Mouse (Mus musculus) heart, embryonic 12.5 days (tissue): ENCODE measurements around the gene Gnptg. TPM values are rescaled to one million over a fixed set of nuclear protein-coding genes. Genes with fewer than 3 reads are reported as not detected.

Experiments
- ATAC-seq: fragments of 200-750 bp; cut with Nextera tagmentation; 2 replicates; pipeline ENCODE4 v1.8.0; 2017; ENCODE audit warnings: moderate TSS enrichment, moderate library complexity; ENCODE audit not compliant: insufficient number of reproducible peaks, low FRiP score
- H3K27ac ChIP-seq: fragments of 300-500 bp; sonication (generic); 2 replicates; pipeline ENCODE4 v1.5.1; 2016; ENCODE audit warnings: mild to moderate bottlenecking, moderate library complexity; ENCODE audit not compliant: poor library complexity, severe bottlenecking
- H3K27me3 ChIP-seq: fragments of 300-500 bp; sonication (generic); replicated peaks from 2 replicates; pipeline ENCODE4 v1.6.1; 2016; ENCODE audit warnings: mild to moderate bottlenecking, moderate library complexity
- H3K36me3 ChIP-seq: fragments of 300-500 bp; sonication (generic); 2 replicates; pipeline ENCODE4 v1.6.1; 2016; ENCODE audit warnings: mild to moderate bottlenecking, moderate library complexity
- H3K4me1 ChIP-seq: fragments of 300-500 bp; sonication (generic); replicated peaks from 2 replicates; pipeline ENCODE4 v1.6.1; 2016; ENCODE audit warnings: mild to moderate bottlenecking
- H3K4me2 ChIP-seq: fragments of 300-500 bp; sonication (generic); 2 replicates; pipeline ENCODE4 v1.6.1; 2016; ENCODE audit warnings: mild to moderate bottlenecking, moderate library complexity
- H3K4me3 ChIP-seq: fragments of 300-500 bp; sonication (generic); 2 replicates; pipeline ENCODE4 v1.5.1; 2016; ENCODE audit warnings: mild to moderate bottlenecking
- H3K9ac ChIP-seq: fragments of 300-500 bp; sonication (generic); 2 replicates; pipeline ENCODE4 v1.6.1; 2016; ENCODE audit warnings: mild to moderate bottlenecking, moderate library complexity
- H3K9me3 ChIP-seq: fragments of 300-500 bp; sonication (generic); replicated peaks from 2 replicates; pipeline ENCODE4 v1.6.1; 2016; ENCODE audit warnings: mild to moderate bottlenecking, moderate library complexity
- WGBS: fragments of 180-500 bp; shearing (Covaris S2); methylation state at CpG from one replicate; pipeline ENCODE4 v1.1.7; 2016; 5-methylcytosine and 5-hydroxymethylcytosine counted together
- polyA plus RNA-seq: library from polyadenylated mRNA; unstranded; fragments of >200 nt; fragmentation: Nextera tagmentation; extraction: Ambion mirVana; gene quantifications from 2 replicates; pipeline ENCODE4 v1.2.1, GENCODE M21; 2016

Gnptg gene
- polyA plus RNA-seq, 1 experiment from 2014 or later = 25.0 TPM

DNA sequence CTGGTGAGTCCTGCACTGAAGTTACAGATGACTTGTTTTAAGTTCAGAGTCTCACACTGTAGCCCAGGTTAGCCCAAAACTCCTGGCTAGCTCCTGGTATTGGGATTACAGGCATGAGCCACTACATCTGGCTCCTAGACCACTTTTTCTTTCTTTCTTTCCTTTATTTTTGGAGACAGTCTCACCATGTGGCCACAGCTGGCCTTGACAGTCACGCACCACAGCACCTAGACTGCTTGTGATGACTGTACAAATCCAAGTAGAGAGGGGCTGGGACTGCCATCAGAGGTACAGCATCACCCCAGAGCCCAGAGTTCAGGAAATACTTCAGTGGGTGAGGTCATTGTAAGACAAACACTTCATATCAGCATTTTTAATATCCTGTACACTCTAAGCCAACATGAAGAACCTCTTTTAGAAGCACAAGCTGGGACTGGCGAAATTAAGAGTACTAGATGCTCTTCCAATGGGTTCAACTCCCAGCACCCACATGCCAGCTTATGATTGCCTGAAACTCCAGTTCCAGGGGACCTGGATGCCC lies 30.9 kb upstream of the Gnptg start:
- Histone ChIP-seq H3K4me3 (peak overlapping the region; percentile 98), H3K4me2 (peak overlapping the region; percentile 95), H3K27me3 (no peaks in the 10 kb centered on the region), H3K27ac (no peak overlapping the region), H3K9me3 (no peaks in the 10 kb centered on the region), H3K36me3 (peaks cover 45% of the 10 kb centered on the region), H3K9ac (peak overlapping the region; percentile 16; the same call in 1 of the 2 replicates), H3K4me1 (peaks cover 31% of the 10 kb centered on the region)
- 71% methylated on average over 2 of the region's 2 CpGs for WGBS
- ATAC-seq = no peak

DNA sequence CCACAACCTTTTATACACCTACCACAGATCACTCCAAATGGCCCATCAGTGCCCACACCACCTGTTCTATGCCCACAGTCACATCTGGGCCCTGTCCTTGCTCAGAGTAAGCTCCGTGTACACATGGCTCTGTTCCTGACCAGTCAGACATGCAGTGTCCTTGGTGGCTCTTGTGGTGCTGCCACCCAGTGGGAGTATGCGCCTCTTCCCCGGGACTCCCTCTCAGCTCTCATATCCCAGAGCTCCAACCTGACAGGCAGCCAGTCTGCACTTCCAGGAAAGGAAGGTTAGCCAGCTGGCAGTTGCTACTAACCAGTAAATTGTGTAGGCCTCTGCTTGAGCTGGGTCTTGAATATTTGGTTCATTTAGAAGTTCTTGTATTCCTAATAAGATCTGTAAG lies 24.5 kb upstream of the Gnptg start:
- H3K4me2 ChIP-seq = no peak overlapping the region
- ATAC-seq = no peak
- peaks cover 82% of the 10 kb centered on the region for H3K36me3 ChIP-seq
- H3K4me3 ChIP-seq = no peak overlapping the region
- no peak overlapping the region for H3K27ac ChIP-seq
- WGBS = 61% methylated on average over 3 of the region's 3 CpGs
- H3K9me3 ChIP-seq = no peaks in the 10 kb centered on the region
- H3K9ac ChIP-seq = no peak overlapping the region
- H3K4me1 ChIP-seq = peaks cover under 1% of the 10 kb centered on the region; the same call in 1 of the 2 replicates
- H3K27me3 ChIP-seq = no peaks in the 10 kb centered on the region

DNA sequence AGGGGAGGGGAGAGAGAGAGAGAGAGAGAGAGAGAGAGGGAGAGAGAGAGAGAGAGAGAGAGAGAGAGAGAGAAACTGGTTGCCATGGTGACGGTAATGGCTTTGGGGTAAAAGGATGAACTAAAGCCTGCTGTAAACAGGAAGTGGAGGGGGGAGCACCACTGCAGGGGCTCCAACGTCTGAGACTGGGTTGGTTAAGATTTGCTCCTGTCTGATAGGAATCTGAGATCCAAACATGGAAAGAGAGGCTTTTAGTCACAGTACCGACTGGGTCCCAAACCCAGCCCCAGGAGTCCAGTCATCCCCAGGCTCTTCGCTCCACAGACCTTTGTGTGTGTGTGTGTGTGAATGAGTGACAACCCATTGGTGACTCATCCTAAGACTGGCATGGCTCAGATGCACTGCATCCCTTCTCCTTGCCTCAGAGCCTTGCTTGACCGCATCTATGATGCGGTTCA lies 17.9 kb upstream of the Gnptg start:
- Histone ChIP-seq H3K36me3 (peaks cover 29% of the 10 kb centered on the region), H3K9ac (no peak overlapping the region), H3K4me2 (no peak overlapping the region), H3K27me3 (peaks cover 45% of the 10 kb centered on the region), H3K4me1 (peaks cover 12% of the 10 kb centered on the region), H3K4me3 (no peak overlapping the region), H3K9me3 (no peaks in the 10 kb centered on the region), H3K27ac (no peak overlapping the region)
- no peak for ATAC-seq
- 56% methylated on average over 6 of the region's 6 CpGs for WGBS

DNA sequence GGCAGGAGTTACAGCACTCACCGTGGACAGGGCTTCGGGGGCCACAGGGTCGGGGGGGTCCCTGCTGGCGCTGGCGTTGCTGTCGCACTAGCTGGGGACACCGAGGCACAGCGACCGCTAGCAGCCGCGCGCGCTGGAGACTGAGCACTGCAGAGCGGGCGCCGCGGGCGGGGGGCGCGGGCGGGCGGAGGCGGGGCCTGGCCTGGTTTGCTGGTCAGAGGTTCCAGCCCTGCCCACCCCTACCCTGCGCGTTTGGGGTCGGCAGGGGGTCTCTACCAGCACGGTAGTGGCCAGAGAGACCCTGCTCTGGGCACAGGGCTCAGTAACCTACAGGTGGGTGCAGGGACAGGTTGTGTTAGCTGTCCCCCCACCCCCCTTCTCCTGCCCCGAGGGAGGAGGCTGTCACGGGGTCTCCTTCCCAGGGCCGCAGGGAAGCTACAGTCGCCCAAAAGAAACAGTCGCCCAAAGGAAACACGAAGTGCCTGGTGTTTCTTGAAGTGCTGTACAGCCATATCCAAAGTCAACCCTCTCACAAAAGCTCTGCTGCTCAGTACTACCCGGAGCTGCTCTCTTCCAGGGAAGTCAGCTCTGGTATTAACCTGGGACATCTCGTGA lies 16.3 kb upstream of the Gnptg start, which contains the start of gene Baiap3:
Gene Baiap3, minus strand, starts transcription at position 225 of the 615 bp plus-strand sequence.
- peak; percentile 52; the same call in 1 of the 2 replicates for ATAC-seq

DNA sequence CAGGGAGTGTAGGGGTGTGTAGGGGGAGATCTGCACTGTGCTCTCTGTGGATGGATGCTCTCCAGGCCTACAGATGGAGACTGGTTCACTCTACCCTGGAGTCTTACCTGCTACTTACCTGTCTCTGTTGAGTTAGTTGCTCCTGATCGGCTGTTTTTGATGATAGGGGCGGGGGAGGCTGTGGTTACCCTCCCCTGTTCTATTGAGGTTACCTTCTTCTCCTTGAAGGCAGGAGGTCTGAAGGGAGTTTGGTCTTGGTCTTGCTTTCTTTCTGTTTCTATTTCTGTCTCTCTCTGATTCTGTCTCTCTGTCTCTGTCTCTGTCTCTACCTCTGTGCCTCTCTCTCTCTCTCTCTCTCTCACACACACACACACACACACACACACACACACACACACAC lies 15.2 kb upstream of the Gnptg start:
- WGBS = 55% methylated on average over 2 of the region's 2 CpGs
- Histone ChIP-seq H3K4me2 (no peak overlapping the region), H3K9ac (no peak overlapping the region), H3K9me3 (no peaks in the 10 kb centered on the region), H3K4me3 (no peak overlapping the region), H3K4me1 (peaks cover 12% of the 10 kb centered on the region), H3K27me3 (peaks cover 71% of the 10 kb centered on the region), H3K36me3 (peaks cover 18% of the 10 kb centered on the region), H3K27ac (no peak overlapping the region)
- no peak for ATAC-seq

More for the DNA sequence above, 16.3 kb upstream of the Gnptg start, which contains the start of gene Baiap3:
- no peaks in the 10 kb centered on the region for H3K9me3 ChIP-seq
- H3K4me1 ChIP-seq = peaks cover 12% of the 10 kb centered on the region
- no peak within 1 kb of the TSS for H3K27ac ChIP-seq
- peak within 1 kb of the TSS; percentile 49 for H3K9ac ChIP-seq
- H3K4me3 ChIP-seq = peak within 1 kb of the TSS; percentile 41
- H3K4me2 ChIP-seq = peak within 1 kb of the TSS; percentile 70
- WGBS = 3% methylated on average over 28 of the region's 35 CpGs
- H3K27me3 ChIP-seq = peaks cover 61% of the 10 kb centered on the region
- peaks cover 23% of the 10 kb centered on the region for H3K36me3 ChIP-seq

DNA sequence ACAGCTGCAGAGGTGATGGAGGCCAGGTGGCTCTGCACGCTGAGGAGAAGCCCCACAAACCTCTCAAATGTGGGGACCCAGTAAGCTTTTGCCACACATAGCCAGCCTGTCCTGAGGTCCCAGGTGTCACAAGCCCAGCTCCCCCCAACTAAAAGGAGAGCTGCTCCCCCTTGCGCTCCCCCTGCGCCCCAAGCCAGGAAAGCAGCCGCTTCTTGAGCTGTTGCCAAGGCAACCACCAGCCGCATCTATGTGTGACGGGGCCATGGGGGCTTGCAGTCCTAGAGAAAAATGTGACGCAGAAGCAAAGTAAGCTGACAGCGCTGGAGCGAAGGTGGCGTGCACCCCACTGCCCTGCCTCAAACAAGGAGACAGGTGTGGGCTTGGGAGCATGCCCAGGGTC lies 13.8 kb upstream of the Gnptg start:
- 38% methylated on average over 10 of the region's 10 CpGs for WGBS

DNA sequence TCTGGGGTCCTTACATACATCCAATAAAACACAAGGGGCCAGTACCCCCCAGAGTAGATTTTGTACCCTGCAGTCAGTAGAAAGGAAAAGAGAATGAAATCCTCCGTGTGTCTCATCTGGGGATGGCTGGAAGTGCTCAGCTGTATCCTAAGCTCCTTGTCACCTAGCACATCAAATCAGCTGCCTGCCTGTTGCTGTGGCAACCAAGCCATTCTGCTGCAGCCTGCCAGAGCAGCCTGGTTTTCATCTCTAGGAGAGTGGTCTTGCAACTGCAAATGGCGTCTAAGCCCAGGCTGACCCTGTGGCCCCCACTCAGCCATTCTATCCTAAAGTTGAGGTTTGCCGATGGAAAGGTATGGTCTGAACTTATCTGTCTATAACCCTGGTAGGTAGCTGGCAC lies 12.7 kb upstream of the Gnptg start:
- peaks cover 3% of the 10 kb centered on the region; the same call in 1 of the 2 replicates for H3K36me3 ChIP-seq

More for the DNA sequence above, 13.8 kb upstream of the Gnptg start:
- peaks cover 78% of the 10 kb centered on the region for H3K27me3 ChIP-seq
- H3K4me3 ChIP-seq = no peak overlapping the region
- no peak for ATAC-seq
- no peak overlapping the region for H3K27ac ChIP-seq
- H3K9me3 ChIP-seq = no peaks in the 10 kb centered on the region
- H3K9ac ChIP-seq = no peak overlapping the region
- peaks cover 6% of the 10 kb centered on the region for H3K36me3 ChIP-seq
- peaks cover 12% of the 10 kb centered on the region for H3K4me1 ChIP-seq
- no peak overlapping the region for H3K4me2 ChIP-seq

DNA sequence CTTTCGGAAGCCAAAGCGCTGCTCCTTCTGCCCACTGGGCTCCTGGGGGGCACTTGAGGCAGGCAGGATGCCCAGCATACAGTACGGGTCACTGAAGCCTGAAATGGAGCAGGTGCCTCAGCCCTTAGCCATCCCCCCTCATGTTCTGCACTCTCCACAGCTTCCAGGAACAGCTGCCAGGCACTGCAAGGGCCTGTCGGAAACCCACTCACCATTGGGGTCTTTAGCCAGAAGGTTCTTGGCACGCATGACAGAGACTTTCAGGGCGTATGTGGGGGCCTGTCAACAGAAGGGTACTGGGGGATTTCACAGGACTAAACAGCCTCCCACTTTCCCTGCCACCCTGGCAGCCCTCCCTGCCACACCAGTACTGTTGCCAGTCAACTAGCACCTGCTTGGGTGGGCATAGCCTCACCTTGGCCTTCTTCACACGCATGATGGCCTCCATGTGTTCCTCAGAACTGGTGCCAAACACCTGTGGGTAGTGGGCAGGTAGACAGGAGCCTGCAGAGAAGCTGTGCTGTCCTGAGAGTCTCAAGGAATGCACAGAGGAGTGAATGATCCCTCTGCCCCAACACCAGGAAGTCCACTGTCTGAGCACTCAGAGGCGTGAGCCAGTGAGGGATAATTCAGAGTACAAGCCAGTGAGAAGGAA lies 10.4 kb upstream of the Gnptg start:
- no peak overlapping the region for H3K4me3 ChIP-seq
- peaks cover 78% of the 10 kb centered on the region for H3K27me3 ChIP-seq
- no peaks in the 10 kb centered on the region for H3K9me3 ChIP-seq
- no peaks in the 10 kb centered on the region for H3K36me3 ChIP-seq
- WGBS = 74% methylated on average over 8 of the region's 8 CpGs
- no peak for ATAC-seq
- no peak overlapping the region for H3K9ac ChIP-seq
- H3K4me1 ChIP-seq = no peaks in the 10 kb centered on the region
- H3K27ac ChIP-seq = no peak overlapping the region
- H3K4me2 ChIP-seq = no peak overlapping the region

More for the DNA sequence above, 12.7 kb upstream of the Gnptg start:
- H3K27ac ChIP-seq = no peak overlapping the region
- no peaks in the 10 kb centered on the region for H3K9me3 ChIP-seq
- no peak for ATAC-seq
- H3K4me3 ChIP-seq = no peak overlapping the region
- H3K9ac ChIP-seq = no peak overlapping the region
- H3K4me2 ChIP-seq = no peak overlapping the region
- H3K27me3 ChIP-seq = peaks cover 89% of the 10 kb centered on the region
- H3K4me1 ChIP-seq = peaks cover 12% of the 10 kb centered on the region
- WGBS = 43% methylated on average over 3 of the region's 3 CpGs

DNA sequence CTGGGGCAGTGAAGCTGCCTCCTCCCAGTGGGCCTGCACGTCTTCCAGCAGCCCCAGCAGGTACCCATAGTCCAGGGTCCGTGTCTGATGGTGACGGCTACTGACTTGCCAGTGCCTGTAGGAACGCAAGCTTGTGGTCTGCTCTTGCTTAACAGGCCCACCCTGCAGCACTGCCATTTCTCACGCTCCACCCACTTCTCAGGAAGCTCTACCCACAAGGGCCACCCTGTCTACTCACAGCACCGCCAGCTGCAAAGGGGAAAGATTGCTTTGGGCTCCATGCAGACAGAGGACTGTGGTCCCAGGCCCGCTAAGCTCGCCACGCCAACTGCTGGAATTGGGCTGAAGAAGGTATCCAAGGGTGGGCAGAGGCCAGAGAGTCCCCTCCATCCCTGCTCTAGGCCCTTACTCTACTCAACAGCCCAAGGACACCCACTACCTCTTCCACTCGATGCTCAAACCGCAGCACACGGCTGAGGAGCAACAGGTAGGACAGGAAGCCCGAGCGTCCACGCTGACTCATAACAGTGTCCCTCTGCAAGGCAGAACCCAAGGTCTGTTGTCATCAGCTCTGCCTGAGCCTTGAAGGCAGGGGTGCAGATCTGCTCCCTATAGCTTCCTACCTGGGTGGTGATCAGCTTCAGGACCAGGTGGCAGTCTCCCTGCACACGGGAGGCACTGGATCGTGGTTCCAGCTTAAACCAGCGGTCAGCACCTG lies 8.3 kb upstream of the Gnptg start:
- Histone ChIP-seq H3K4me2 (no peak overlapping the region), H3K27me3 (peaks cover 57% of the 10 kb centered on the region), H3K4me1 (no peaks in the 10 kb centered on the region), H3K36me3 (peaks cover 19% of the 10 kb centered on the region), H3K27ac (no peak overlapping the region), H3K9me3 (no peaks in the 10 kb centered on the region), H3K9ac (no peak overlapping the region; the same call in 1 of the 2 replicates), H3K4me3 (no peak overlapping the region)
- no peak for ATAC-seq
- 74% methylated on average over 18 of the region's 18 CpGs for WGBS

DNA sequence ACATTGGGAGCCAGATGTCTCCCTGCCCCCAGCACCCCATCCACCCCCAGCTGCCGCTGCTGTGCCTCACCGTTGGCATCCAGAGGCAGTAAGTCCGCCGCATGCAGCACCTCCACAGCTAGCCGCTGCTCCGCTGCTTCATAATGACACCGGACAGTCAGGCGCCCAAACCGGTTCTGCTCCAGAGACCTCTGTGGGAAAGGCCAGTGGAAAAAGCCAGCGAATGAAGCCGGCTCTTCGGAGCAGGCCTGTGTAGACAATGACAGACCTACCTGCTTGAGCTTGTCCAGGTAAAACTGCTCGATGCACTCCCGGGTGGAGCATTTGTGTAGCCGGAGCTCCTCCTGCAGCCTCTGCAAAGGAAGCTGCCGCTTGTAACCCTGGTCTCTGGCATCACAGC lies 4.3 kb upstream of the Gnptg start:
- no peak for ATAC-seq
- Histone ChIP-seq H3K27me3 (peaks cover 25% of the 10 kb centered on the region), H3K9me3 (no peaks in the 10 kb centered on the region), H3K4me1 (peaks cover 16% of the 10 kb centered on the region), H3K27ac (no peak overlapping the region), H3K9ac (no peak overlapping the region), H3K4me3 (no peak overlapping the region), H3K36me3 (peaks cover 34% of the 10 kb centered on the region), H3K4me2 (no peak overlapping the region)
- 80% methylated on average over 16 of the region's 16 CpGs for WGBS
